Mouse (Mus musculus): ENCODE measurements around the gene Sh3d19.

Sh3d19 gene

DNA sequence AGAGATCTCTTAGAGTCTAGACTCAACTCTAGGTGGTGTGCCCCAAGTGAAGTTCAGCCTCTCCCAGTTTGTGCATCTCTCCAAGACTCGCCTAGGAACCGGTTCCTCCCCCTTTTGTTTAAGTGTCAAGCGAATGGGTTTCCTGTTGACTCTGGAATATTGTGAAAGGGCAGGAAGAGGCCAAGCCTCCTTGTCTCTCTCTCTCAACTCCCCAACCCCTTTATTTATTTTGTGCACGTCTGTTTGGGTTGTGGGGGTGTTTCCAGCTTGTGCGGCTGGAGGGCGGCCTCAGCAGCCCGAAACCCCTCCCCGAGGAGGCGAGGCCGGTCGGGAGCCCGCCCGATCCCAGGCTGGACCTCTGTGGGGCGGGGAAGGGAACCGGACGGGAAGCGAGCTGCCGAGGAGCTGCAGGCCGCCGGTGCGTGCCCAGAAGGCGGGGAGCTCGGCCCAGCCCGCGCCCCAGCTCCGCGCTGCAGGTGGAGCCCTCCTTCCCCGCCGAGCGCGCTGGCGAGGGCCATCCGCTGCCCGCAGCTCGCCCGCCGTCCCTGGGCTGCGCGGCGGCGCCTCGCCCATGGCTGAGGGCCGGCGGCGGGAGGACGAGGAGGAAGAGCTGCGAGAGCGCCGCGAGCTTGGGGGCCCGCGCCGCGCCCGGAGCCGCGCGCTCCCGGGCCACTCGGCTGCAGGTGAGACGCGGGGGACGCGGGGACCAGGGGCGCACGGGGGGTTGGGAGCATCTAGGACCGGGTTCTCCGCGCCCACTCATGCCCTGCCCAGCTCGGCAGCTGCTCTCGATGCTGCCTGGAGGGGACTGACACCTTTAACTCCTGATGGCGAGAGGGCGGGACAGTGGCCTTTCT, at the start of gene Sh3d19:
TSS of gene Sh3d19 (plus strand) at position 368 of the 857 bp plus-strand sequence.
- DNase-seq (ENCODE audit: extremely low read depth, low read depth, low spot score), result no peak

DNA sequence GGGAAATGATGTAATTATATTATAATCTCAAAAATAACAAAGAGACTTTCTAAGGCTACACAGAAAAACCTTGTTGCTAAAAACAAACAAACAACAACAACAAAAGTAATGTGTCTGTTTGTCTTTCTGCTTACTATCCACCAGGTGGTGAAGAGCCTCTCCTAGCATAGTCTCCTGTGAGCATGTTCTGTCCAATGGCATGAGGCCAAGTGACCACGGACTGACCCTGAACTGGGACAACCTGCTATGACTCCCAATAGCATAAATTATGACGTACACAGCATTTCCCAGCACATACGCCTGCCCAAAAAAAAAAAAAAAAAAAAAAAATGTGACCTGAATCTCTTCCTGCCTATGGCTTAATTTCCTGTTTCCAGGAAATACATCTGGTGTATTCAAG, 48.6 kb upstream of the Sh3d19 start:
- DNase-seq (ENCODE audit: extremely low read depth, low read depth, low spot score), result no peak

- DNase-seq (ENCODE audit: extremely low read depth, low read depth, low spot score), result no peak
These were observed 47.6 kb upstream of the Sh3d19 start for GRCm38 (mm10) chr3:85923343-85923742.

DNA sequence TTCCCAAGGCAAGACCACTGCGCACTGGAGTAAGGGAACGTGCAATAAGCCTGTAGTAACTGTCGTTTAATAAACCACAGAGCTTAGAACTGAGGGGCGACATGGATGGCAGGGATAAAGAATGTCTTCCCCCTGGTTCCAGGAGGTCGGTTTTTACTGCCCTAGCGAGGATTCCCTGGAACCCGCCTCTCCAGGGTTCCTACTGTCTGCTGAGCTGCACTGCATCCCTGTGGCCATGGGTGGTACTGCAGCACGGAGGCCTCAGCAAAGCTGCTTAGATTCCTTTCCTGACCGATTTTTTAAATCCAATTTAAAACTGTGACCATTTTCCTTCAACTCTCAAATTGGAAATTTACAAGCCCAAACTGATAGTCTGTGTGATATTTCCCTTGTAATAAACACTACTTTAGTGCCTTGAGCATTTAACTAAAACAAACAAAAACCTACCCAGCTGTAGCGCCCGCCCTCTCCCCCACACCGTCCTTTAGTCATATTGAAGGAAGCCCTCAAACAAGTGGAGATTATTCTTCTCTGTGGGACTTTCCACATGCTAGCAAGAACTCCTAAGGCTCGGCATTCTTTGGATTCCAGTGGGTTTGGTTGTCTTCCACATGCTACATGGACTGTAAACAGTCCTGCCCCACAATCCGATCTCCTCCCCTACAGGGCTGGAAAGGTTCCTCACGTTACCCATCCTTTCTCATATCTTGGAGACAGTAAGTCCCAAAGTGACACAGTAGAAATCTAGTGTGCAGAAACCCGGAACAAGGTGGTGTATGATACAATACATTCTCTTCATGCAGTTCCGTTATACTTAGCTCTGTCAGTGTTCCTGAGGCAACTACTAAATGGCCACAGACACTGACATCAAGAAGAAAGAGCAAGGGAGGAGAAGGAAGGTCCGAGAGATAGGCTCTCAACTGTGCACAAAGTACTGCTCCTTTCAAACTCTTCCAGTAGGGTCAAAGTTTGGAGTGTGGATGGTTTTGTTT, 46.7 kb upstream of the Sh3d19 start:
- DNase-seq (ENCODE audit: extremely low read depth, low read depth, low spot score), result no peak

DNA sequence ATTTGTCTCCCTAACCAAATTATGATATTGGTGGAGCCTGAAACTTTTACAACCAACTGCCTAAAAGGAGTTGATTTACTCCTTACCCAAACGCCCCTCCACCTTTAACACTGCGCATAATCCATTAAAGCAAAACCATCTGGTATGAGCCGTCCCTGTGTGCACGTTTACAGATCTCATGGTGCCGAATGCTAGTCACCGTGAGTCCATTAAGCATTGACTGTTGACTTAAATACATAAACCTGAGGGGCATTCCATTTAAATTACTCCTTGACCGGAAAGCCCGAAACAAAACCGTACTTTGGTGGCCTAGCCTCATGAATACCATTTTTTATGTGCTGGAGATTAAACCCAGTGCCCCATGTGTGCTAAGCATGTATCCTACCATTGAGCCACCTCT, 43.6 kb upstream of the Sh3d19 start:
- DNase-seq (ENCODE audit: extremely low read depth, low read depth, low spot score), result no peak

DNA sequence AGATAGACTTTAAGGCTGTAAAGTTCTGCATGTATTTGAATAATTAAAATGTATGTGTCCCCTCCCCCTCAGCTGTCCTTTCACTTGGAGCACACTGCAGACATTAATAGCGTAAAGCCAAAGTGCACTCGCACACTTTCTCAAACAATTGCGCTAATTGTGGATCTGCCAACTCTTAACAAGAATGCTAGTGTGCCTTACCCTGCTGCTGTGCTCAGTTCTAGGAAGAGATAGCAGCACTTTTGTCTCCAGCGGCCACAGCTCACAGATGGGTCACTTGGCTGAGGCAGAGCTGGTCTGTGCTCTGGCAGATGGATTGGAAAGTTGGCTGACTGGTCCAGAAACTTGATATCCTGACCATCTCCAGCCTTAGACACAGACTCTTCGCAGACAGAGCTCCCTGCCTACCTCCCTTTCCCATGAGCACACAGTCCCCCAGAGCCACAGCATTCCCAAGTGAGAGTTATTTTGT, 42.7 kb upstream of the Sh3d19 start:
- no peak for DNase-seq (ENCODE audit: extremely low read depth, low read depth, low spot score)

DNA sequence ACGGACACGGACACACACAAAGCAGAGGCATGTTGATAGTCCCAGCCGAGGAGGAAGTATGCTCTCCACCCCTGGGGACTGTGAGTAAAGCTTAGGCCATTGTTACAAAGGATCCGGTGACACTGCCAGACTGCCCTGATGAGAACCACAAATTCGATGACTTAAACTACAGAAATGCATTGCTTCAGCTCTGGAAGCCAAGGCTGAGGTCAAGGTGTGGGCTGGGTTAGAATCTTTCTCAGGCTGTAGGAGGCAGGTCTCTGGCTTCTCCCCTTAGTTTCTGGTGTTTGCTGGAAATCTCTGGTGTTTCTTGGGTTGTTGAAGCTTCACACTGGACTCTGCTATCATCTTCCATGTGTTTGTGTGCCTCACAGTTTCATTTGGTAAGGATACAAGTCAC, 41.2 kb upstream of the Sh3d19 start:
- DNase-seq (ENCODE audit: extremely low read depth, low read depth, low spot score), result no peak

DNA sequence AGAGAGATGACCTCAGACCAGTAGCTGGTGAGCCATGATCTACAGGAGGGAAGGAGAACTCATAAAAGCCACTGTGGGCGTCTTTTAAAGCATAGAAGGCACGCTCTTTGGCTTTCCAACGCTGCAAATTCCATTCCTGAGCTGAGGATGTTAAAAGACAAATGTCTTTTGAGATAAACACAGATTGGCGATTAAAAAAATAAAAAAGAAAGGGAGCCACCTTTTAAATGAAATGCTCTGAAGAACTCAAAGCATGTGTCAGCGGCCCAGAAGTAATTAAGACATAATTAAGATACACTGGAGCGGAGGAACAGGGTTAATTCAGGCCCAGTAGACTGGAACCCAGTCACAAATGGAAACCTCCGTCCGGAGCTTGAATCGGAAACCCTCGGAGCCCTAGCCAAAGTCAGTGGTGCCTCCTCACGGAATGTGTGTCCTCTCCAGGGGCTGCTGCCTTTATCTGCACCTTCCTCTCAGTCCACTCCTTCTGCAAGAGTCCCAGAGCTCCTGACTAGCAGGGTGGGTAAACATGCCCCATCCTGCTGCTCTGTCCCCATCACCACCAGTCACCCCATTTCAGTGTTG, 40.1 kb upstream of the Sh3d19 start:
- no peak for DNase-seq (ENCODE audit: extremely low read depth, low read depth, low spot score)

- no peak for DNase-seq (ENCODE audit: extremely low read depth, low read depth, low spot score)
These were observed 39.0 kb upstream of the Sh3d19 start for GRCm38 (mm10) chr3:85931859-85932258.

- no peak for DNase-seq (ENCODE audit: extremely low read depth, low read depth, low spot score)
These were observed 37.3 kb upstream of the Sh3d19 start for GRCm38 (mm10) chr3:85933586-85933985.

- DNase-seq (ENCODE audit: extremely low read depth, low read depth, low spot score), result no peak
These were observed 20.0 kb upstream of the Sh3d19 start for GRCm38 (mm10) chr3:85950914-85951313.

- peak; percentile 69 for DNase-seq (ENCODE audit: extremely low read depth, low read depth, low spot score)
These were observed 18.1 kb upstream of the Sh3d19 start for GRCm38 (mm10) chr3:85952696-85953283.

GRCm38 (mm10) chr3:85955269-85955668, 15.6 kb upstream of the Sh3d19 start:
- DNase-seq (ENCODE audit: extremely low read depth, low read depth, low spot score), result no peak

GRCm38 (mm10) chr3:85955704-85956103, 15.2 kb upstream of the Sh3d19 start:
- DNase-seq (ENCODE audit: extremely low read depth, low read depth, low spot score), result no peak

GRCm38 (mm10) chr3:85959669-85960068, 11.2 kb upstream of the Sh3d19 start:
- DNase-seq (ENCODE audit: extremely low read depth, low read depth, low spot score), result no peak

GRCm38 (mm10) chr3:85961134-85961533, 9.8 kb upstream of the Sh3d19 start:
- no peak for DNase-seq (ENCODE audit: extremely low read depth, low read depth, low spot score)

DNA sequence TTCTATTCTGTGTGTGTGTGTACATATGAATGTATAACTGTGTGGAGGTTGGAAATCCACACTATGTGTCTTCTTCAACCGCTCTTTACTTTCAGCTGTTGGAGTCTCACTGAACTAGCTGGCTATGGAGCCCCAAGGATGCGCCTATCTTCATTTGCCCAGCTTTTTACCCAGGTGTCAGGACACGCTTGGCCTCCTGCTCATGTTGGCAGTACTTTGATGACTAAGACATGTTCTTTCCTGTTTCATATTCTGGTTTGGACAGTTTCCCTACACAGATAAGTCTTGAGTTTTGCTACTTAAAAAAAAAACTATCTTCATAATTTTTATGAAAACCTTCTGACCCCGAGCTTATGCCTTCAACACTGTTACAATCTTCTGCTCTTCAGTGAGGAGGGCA, 5.4 kb upstream of the Sh3d19 start:
- DNase-seq (ENCODE audit: extremely low read depth, low read depth, low spot score), result peak; percentile 46

DNA sequence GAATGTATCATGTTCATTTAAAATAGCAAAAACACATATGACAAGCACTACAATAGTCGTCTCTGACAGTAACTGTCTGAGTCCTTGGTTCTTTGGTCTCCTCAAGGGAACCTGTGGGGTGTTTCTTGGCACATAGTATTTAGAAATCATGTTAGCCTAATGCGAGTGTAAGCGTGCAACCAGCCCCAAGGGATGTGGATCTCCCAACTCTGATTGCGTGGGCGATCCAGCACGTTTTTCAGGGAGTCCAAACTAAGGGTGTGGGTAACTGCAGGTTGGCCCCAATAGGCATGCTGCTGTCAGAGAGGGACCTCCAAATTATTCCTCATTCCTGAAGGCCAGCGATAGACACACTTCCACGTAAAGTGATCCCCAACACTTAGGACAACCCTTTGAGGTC, 1.9 kb upstream of the Sh3d19 start:
- peak; percentile 59 for DNase-seq (ENCODE audit: extremely low read depth, low read depth, low spot score)

DNA sequence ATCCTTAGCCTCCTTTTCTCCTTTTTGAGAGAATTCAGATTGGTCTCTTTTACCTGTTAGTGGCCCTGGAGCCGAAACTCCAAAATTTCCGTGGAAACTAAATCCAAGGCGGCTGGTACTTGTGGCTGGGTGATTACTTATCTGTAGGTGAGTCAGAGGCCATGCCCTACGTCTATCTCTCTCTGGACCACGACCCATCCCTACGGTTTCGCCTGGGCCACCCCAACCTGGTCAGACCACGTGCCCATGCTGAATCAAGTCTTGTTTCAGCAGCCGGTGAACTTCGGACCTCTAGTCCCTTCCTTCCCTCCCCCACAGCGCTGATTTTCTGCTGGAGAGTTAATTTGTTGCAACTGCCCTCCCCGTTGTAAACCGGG, 678 bp downstream of the Sh3d19 start:
- DNase-seq (ENCODE audit: extremely low read depth, low read depth, low spot score), result no peak

DNA sequence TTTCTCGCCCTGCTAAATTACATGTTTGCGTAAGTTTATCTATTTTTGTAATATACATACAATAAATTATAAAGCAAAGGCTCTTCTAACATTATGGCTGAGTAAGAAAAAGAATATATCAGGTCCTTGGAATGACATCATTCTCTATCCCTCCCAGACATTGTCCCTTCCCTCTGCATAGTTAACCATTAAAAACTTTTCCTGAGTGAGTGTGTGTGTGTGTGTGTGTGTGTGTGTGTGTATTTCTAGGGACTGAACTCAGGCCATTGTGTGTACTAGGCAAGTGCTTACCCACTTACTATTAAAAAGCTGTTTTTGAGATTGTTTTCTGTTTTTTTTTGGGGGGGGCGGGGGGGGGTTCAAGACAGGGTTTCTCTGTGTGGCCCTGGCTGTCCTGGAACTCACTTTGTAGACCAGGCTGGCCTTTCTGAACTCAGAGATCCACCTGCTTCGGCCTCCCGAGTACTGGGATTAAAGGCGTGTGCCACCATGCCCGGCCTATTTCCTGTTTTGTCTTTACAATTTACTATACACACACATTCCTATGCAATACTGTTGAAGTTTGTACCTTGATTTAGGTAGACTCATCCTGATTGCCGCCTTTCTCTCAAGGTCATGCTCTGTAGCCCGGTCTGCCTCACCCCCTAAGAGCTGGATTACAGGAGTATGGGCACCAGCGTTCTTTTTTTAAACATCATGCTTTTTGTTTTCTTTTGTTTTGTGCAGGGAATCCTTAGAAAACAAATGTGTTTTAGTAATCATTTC, 2.6 kb downstream of the Sh3d19 start:
- no peak for DNase-seq (ENCODE audit: extremely low read depth, low read depth, low spot score)
